Mouse (Mus musculus): ENCODE measurements around the gene Clint1. TPM values are rescaled to one million over a fixed set of nuclear protein-coding genes. Genes with fewer than 3 reads are reported as not detected.
A peak's percentile ranks its signal among the peaks of the same experiment; 100 is the strongest.

The Clint1 gene
- polyA plus RNA-seq, 1 experiment from 2014 or later = 64.0 TPM

DNA sequence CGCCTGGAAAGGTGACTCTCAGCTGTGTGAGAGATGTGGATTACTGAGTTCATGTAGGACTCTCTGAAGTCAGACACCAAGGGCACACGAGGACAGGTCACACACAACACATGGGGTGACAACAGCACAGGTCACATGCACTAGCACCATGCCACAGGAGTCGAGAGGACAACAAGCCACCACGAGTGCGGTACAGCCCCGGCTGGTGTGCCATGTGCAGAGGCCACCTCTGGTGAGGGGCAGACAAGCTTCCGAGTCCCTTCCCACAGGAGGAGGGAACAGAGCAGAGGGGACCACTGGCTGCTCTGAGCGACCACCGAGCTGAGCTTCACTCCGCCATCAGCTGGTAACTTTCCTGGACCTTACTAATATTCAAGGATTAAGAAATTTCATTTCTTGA, 80.9 kb downstream of the Clint1 start:
- Histone ChIP-seq H3K27ac (ENCODE audit: low read depth, low read length) (no peak overlapping the region), H3K36me3 (ENCODE audit: control insufficient read depth, insufficient read depth, low read length) (no peaks in the 10 kb centered on the region; the same call in 1 of the 2 replicates), H3K4me3 (ENCODE audit: low read depth, low read length) (no peak overlapping the region), H3K9me3 (ENCODE audit: control insufficient read depth, low read length) (no peaks in the 10 kb centered on the region), H3K4me1 (replicated peaks; ENCODE audit: control insufficient read depth, insufficient read depth, low read length) (no peaks in the 10 kb centered on the region), H3K27me3 (ENCODE audit: control insufficient read depth, insufficient read depth, low read length) (no peaks in the 10 kb centered on the region), H3K4me2 (ENCODE audit: low read depth, low read length, severe bottlenecking) (no peak overlapping the region), H3K9ac (ENCODE audit: low read length) (no peak overlapping the region)
- ATAC-seq (replicated peaks; ENCODE audit: low FRiP score) = no peak
- 91% methylated on average over 10 of the region's 10 CpGs for WGBS
- no peak for DNase-seq (ENCODE audit: low spot score)

DNA sequence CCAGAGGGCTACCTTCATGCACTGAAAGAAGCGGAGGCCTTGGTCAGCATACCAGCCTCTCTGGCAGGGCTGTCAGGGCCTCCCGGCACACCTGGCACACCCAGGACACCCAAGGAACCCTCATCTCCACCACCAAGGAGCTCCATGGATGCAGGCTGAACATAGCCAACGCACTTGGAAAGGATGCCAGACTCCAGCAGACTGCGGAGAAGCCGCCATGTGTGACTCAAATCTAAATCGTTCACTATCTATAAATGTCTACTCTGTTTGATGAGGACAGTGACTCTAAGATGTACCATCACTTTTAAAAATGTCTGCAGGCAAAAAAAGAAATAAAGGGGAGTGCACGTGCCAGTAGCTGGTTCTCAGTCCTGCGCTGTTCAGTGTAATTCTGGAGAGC, 85.6 kb downstream of the Clint1 start:
- no peak for DNase-seq (ENCODE audit: low spot score)
- Histone ChIP-seq H3K27me3 (ENCODE audit: control insufficient read depth, insufficient read depth, low read length) (no peaks in the 10 kb centered on the region), H3K4me1 (replicated peaks; ENCODE audit: control insufficient read depth, insufficient read depth, low read length) (no peaks in the 10 kb centered on the region), H3K4me2 (ENCODE audit: low read depth, low read length, severe bottlenecking) (no peak overlapping the region), H3K4me3 (ENCODE audit: low read depth, low read length) (no peak overlapping the region), H3K27ac (ENCODE audit: low read depth, low read length) (no peak overlapping the region), H3K9ac (ENCODE audit: low read length) (no peak overlapping the region), H3K36me3 (ENCODE audit: control insufficient read depth, insufficient read depth, low read length) (no peaks in the 10 kb centered on the region; the same call in 1 of the 2 replicates), H3K9me3 (ENCODE audit: control insufficient read depth, low read length) (no peaks in the 10 kb centered on the region)
- 93% methylated on average over 8 of the region's 8 CpGs for WGBS
- ATAC-seq (replicated peaks; ENCODE audit: low FRiP score) = no peak

DNA sequence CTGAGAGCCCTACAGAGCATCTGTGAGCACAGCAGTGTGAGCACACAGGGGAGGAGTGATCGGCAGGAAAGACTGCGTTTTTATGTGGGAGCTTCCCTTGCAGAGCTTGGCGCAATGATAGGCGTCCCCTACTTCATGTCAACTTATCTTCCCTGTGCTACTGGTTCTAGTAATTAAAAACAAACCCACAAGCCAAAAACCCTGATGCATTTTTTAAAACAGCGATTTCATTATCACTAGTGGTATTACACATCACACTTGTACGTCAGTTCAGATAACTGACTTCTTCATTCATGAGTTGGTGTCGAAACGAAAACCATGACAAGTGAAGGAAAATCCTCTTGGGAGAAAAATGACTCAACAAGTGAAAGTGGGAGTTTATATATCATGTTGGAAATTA, 87.1 kb downstream of the Clint1 start:
- DNase-seq (ENCODE audit: low spot score) (no peak), ATAC-seq (replicated peaks; ENCODE audit: low FRiP score) (no peak)
- WGBS = 94% methylated on average over 8 of the region's 8 CpGs
- H3K9me3 ChIP-seq (ENCODE audit: control insufficient read depth, low read length) = no peaks in the 10 kb centered on the region
- no peaks in the 10 kb centered on the region; the same call in 1 of the 2 replicates for H3K36me3 ChIP-seq (ENCODE audit: control insufficient read depth, insufficient read depth, low read length)
- no peak overlapping the region for H3K9ac ChIP-seq (ENCODE audit: low read length)
- no peak overlapping the region for H3K27ac ChIP-seq (ENCODE audit: low read depth, low read length)
- H3K27me3 ChIP-seq (ENCODE audit: control insufficient read depth, insufficient read depth, low read length) = no peaks in the 10 kb centered on the region
- no peak overlapping the region for H3K4me2 ChIP-seq (ENCODE audit: low read depth, low read length, severe bottlenecking)
- H3K4me1 ChIP-seq (replicated peaks; ENCODE audit: control insufficient read depth, insufficient read depth, low read length) = peaks cover 2% of the 10 kb centered on the region; the same call in 1 of the 2 replicates
- H3K4me3 ChIP-seq (ENCODE audit: low read depth, low read length) = no peak overlapping the region

DNA sequence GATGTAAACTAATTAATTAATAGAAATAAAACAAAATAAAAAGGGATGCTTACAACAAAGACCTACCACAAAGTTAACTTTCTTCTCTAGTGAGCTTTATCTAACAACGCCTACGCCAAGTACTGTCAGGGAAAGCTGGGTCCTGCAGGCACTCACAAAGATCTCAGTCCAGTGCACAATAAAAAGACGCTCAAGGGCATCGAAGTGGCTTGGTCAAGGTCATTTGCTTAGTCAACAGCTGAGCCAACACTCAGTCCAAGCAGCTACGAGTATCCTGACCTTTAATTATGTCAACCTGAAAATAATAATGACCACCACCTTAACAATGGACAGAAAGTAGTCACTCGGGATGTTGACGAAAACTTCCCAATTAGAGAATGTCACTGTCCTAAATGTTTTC, 90.4 kb downstream of the Clint1 start:
- no peaks in the 10 kb centered on the region; the same call in 1 of the 2 replicates for H3K36me3 ChIP-seq (ENCODE audit: control insufficient read depth, insufficient read depth, low read length)
- no peak overlapping the region for H3K4me3 ChIP-seq (ENCODE audit: low read depth, low read length)
- no peak overlapping the region for H3K4me2 ChIP-seq (ENCODE audit: low read depth, low read length, severe bottlenecking)
- H3K4me1 ChIP-seq (replicated peaks; ENCODE audit: control insufficient read depth, insufficient read depth, low read length) = peaks cover 2% of the 10 kb centered on the region; the same call in 1 of the 2 replicates
- H3K27ac ChIP-seq (ENCODE audit: low read depth, low read length) = no peak overlapping the region
- DNase-seq (ENCODE audit: low spot score) = no peak
- 92% methylated on average over 7 of the region's 7 CpGs for WGBS
- no peak for ATAC-seq (replicated peaks; ENCODE audit: low FRiP score)
- H3K27me3 ChIP-seq (ENCODE audit: control insufficient read depth, insufficient read depth, low read length) = no peaks in the 10 kb centered on the region
- H3K9ac ChIP-seq (ENCODE audit: low read length) = no peak overlapping the region
- H3K9me3 ChIP-seq (ENCODE audit: control insufficient read depth, low read length) = no peaks in the 10 kb centered on the region

DNA sequence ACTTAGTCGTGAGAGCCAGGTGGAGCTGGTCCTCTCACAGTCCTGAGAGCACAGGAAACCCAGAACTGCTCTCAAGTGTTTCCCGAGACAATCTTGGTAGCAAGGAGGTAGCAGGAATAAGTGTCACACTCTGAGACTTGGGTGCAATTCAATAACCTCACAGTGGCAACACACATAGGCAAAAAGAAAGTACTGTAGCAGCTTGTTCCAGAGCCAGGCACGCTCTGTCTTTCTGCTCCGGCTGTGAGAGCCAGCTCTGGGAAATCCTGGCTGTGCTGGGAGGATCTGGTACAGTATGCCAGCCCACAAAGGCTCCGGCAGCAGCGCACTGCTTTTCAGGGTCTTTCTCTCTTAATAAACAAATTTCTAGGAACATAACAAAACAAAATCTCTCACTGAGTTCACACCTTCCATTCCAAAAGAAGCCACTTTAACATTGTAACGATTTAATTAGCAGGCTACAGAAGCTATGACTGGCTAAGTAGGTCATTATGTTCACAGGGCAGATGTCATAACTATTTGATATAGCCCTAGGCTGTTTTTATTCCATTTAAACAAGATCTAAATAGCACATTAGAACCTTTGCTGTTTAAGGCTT, 91.4 kb downstream of the Clint1 start:
- H3K27me3 ChIP-seq (ENCODE audit: control insufficient read depth, insufficient read depth, low read length) = no peaks in the 10 kb centered on the region
- peak overlapping the region; percentile 88 for H3K4me2 ChIP-seq (ENCODE audit: low read depth, low read length, severe bottlenecking)
- WGBS = 68% methylated on average over 7 of the region's 7 CpGs
- DNase-seq (ENCODE audit: low spot score) = no peak
- H3K9ac ChIP-seq (ENCODE audit: low read length) = peak overlapping the region; percentile 85; the same call in 1 of the 2 replicates
- H3K4me3 ChIP-seq (ENCODE audit: low read depth, low read length) = peak overlapping the region; percentile 81
- no peaks in the 10 kb centered on the region for H3K36me3 ChIP-seq (ENCODE audit: control insufficient read depth, insufficient read depth, low read length)
- no peaks in the 10 kb centered on the region for H3K9me3 ChIP-seq (ENCODE audit: control insufficient read depth, low read length)
- H3K27ac ChIP-seq (ENCODE audit: low read depth, low read length) = no peak overlapping the region
- peaks cover 2% of the 10 kb centered on the region; the same call in 1 of the 2 replicates for H3K4me1 ChIP-seq (replicated peaks; ENCODE audit: control insufficient read depth, insufficient read depth, low read length)
- ATAC-seq (replicated peaks; ENCODE audit: low FRiP score) = no peak

DNA sequence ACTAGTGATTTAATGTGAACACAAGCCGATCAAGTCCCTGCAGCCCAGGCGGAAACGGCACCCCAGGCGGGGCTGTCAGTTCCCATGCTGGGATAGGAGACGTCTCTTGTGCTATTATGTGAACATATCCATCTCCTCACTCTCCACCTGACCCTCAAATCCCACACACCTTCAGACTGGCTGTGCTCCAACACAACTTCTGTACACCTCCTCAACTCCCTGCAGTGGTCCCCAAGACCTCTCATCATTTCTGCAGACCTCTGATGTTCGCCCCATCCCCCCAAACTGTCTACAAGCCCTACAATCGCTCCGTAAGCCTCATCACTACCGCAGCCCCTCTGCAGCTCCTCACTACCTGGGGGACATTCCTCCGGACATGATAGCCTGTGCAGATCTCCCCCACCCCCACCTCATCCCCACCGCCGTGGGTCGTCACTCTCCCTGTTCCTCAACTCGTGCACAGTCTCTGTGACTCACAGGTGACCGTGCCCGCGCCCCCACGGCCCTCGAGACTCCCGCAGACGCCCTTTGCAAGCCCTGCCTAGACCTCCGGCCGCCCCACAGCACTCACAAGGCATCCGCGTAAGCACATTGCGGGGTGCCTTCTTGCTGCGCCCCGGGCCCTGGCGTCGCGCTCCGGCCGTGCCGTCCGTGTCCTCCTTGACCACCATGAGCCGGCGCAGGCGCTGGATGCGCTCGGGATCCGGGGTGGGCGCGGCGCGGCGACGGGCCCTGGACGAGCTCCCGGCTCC, 92.2 kb downstream of the Clint1 start:
- ATAC-seq (replicated peaks; ENCODE audit: low FRiP score) = peak; percentile 74
- H3K36me3 ChIP-seq (ENCODE audit: control insufficient read depth, insufficient read depth, low read length) = no peaks in the 10 kb centered on the region
- peaks cover 2% of the 10 kb centered on the region; the same call in 1 of the 2 replicates for H3K4me1 ChIP-seq (replicated peaks; ENCODE audit: control insufficient read depth, insufficient read depth, low read length)
- peak; percentile 61 for DNase-seq (ENCODE audit: low spot score)
- peak overlapping the region; percentile 85 for H3K9ac ChIP-seq (ENCODE audit: low read length)
- H3K4me2 ChIP-seq (ENCODE audit: low read depth, low read length, severe bottlenecking) = peak overlapping the region; percentile 88
- no peaks in the 10 kb centered on the region for H3K9me3 ChIP-seq (ENCODE audit: control insufficient read depth, low read length)
- peak overlapping the region; percentile 81 for H3K4me3 ChIP-seq (ENCODE audit: low read depth, low read length)
- H3K27me3 ChIP-seq (ENCODE audit: control insufficient read depth, insufficient read depth, low read length) = no peaks in the 10 kb centered on the region
- under 1% methylated on average over 49 of the region's 49 CpGs for WGBS
- no peak overlapping the region for H3K27ac ChIP-seq (ENCODE audit: low read depth, low read length)

DNA sequence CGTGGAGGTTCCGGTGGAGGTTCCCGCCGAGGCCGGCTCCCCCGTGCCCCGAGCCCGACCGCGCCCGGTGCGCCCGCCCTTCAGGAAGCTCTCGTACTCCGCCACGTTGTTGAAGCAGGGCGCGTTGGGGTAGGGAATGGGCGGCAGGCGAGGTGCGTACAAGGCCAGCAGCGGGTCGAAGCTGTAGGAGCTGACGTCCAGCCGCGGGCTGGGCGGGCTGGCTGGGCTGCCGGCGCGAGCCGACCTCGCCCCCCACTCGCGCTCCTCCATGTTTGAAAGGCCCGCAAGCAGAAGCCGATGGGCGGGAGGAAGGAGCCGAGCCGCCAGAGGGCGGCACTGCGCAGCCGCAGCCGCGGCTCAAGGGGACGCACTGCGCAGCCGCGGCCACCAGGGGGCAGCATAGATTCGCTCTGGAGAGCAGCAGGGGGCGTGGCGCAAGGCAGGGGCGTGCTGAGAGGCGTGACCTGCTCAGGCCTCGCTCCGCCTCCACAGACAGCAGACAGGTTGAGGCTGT, 92.8 kb downstream of the Clint1 start, which contains the start of gene Lsm11:
Gene Lsm11 (minus strand): TSS at position 293 of the 514 bp plus-strand sequence.
- Histone ChIP-seq H3K4me1 (replicated peaks; ENCODE audit: control insufficient read depth, insufficient read depth, low read length) (peaks cover 2% of the 10 kb centered on the region; the same call in 1 of the 2 replicates), H3K4me2 (ENCODE audit: low read depth, low read length, severe bottlenecking) (peak within 1 kb of the TSS; percentile 88), H3K9me3 (ENCODE audit: control insufficient read depth, low read length) (no peaks in the 10 kb centered on the region), H3K4me3 (ENCODE audit: low read depth, low read length) (peak within 1 kb of the TSS; percentile 81), H3K9ac (ENCODE audit: low read length) (peak within 1 kb of the TSS; percentile 85), H3K27ac (ENCODE audit: low read depth, low read length) (no peak within 1 kb of the TSS), H3K36me3 (ENCODE audit: control insufficient read depth, insufficient read depth, low read length) (no peaks in the 10 kb centered on the region; the same call in 1 of the 2 replicates), H3K27me3 (ENCODE audit: control insufficient read depth, insufficient read depth, low read length) (no peaks in the 10 kb centered on the region)
- ATAC-seq (replicated peaks; ENCODE audit: low FRiP score) = peak; percentile 92
- peak; percentile 99 for DNase-seq (ENCODE audit: low spot score)
- under 1% methylated on average over 55 of the region's 55 CpGs for WGBS

DNA sequence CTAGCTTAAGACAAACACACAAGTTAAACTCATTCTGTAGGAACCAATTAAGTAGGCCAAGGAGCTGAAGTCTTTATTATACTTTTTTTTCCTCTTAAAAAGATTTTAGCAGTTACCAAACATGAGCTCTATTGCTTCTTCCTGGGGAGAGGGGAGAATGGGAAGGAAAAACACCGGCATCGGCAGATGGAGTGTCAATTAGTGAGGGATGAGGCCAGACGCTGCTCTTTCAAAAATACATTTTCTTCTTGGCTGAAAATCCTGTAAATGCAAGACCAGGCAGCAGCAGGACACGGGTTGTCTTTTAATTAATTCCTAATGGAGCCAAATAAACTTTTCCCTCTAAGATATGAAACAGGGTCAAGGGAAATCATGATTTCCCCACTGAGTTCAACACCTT, 94.9 kb downstream of the Clint1 start:
- WGBS = 86% methylated on average over 4 of the region's 4 CpGs

More for the DNA sequence above, 94.9 kb downstream of the Clint1 start:
- no peak overlapping the region for H3K9ac ChIP-seq (ENCODE audit: low read length)
- H3K4me3 ChIP-seq (ENCODE audit: low read depth, low read length) = no peak overlapping the region
- ATAC-seq (replicated peaks; ENCODE audit: low FRiP score) (no peak), DNase-seq (ENCODE audit: low spot score) (no peak)
- no peak overlapping the region for H3K4me2 ChIP-seq (ENCODE audit: low read depth, low read length, severe bottlenecking)
- H3K36me3 ChIP-seq (ENCODE audit: control insufficient read depth, insufficient read depth, low read length) = no peaks in the 10 kb centered on the region; the same call in 1 of the 2 replicates
- no peaks in the 10 kb centered on the region for H3K27me3 ChIP-seq (ENCODE audit: control insufficient read depth, insufficient read depth, low read length)
- H3K9me3 ChIP-seq (ENCODE audit: control insufficient read depth, low read length) = no peaks in the 10 kb centered on the region
- H3K27ac ChIP-seq (ENCODE audit: low read depth, low read length) = no peak overlapping the region
- peaks cover 2% of the 10 kb centered on the region; the same call in 1 of the 2 replicates for H3K4me1 ChIP-seq (replicated peaks; ENCODE audit: control insufficient read depth, insufficient read depth, low read length)
